In genomic region chr13:42867026-42867425, GRCm38 (mm10) we compare ENCODE assay signal across 9 mouse cellular contexts.
DNase-seq lines count a peak whose midpoint lies in the region; ATAC-seq and TF ChIP-seq lines count a peak whose summit lies in the region.
"Had no signal": no experiment of that assay in that cellular context is flagged by ENCODE, and none has a peak within 500 bp of the region (broad histone marks: within the 10 kb centered on the region; RNA-seq: fewer than 3 reads in every experiment).

No protein-coding gene starts in this region.

- intact Hi-C loops in left cerebral cortex, postnatal 14 days (cut with DNase I) = no loop called here

- H3K27ac ChIP-seq in forebrain, embryonic 12.5 days = no peak overlapping the region
- H3K27ac ChIP-seq in hindbrain, postnatal 0 days = no peak overlapping the region
- no peak overlapping the region for H3K27ac ChIP-seq in midbrain, embryonic 12.5 days (replicated peaks)

- no peak overlapping the region; the same call in 1 of the 2 replicates for H3K4me3 ChIP-seq in forebrain, embryonic 12.5 days (replicated peaks)
- H3K4me3 ChIP-seq in hindbrain, postnatal 0 days (ENCODE audit: low read length) = peak overlapping the region; percentile 37
- H3K4me3 ChIP-seq in midbrain, embryonic 12.5 days = no peak overlapping the region

- DNase-seq in kidney, postnatal 10 days = peak; percentile 16
- no peak for DNase-seq in kidney, postnatal 14 days
- no peak for DNase-seq in hindbrain, postnatal 0 days (ENCODE audit: low spot score)
- no peak for DNase-seq in gastrocnemius, postnatal 10 days
- no peak for DNase-seq in left cerebral cortex, postnatal 14 days (ENCODE audit: low spot score in 2 of 2)

- H3K4me1 ChIP-seq in forebrain, embryonic 12.5 days = peaks cover 20% of the 10 kb centered on the region
- peaks cover 6% of the 10 kb centered on the region; the same call in 1 of the 2 replicates for H3K4me1 ChIP-seq in hindbrain, postnatal 0 days (ENCODE audit: insufficient read depth, low read length)
- peaks cover 22% of the 10 kb centered on the region for H3K4me1 ChIP-seq in midbrain, embryonic 12.5 days

- 41% methylated on average over 6 of the region's 6 CpGs for WGBS in forebrain, embryonic 12.5 days
- WGBS in hindbrain, postnatal 0 days = 35% methylated on average over 6 of the region's 6 CpGs
- 40% methylated on average over 6 of the region's 6 CpGs for WGBS in midbrain, embryonic 12.5 days

- H3K9ac ChIP-seq in forebrain, embryonic 12.5 days = peak overlapping the region; percentile 44; the same call in 1 of the 2 replicates
- no peak overlapping the region; the same call in 1 of the 2 replicates for H3K9ac ChIP-seq in hindbrain, postnatal 0 days (replicated peaks; ENCODE audit: low read length)
- no peak overlapping the region for H3K9ac ChIP-seq in midbrain, embryonic 12.5 days (replicated peaks)

- no peaks in the 10 kb centered on the region for H3K27me3 ChIP-seq in forebrain, embryonic 12.5 days
- H3K27me3 ChIP-seq in hindbrain, postnatal 0 days (ENCODE audit: insufficient read depth, low read length) = no peaks in the 10 kb centered on the region
- no peaks in the 10 kb centered on the region; the same call in 1 of the 2 replicates for H3K27me3 ChIP-seq in midbrain, embryonic 12.5 days

- H3K36me3 ChIP-seq in forebrain, embryonic 12.5 days (replicated peaks) = no peaks in the 10 kb centered on the region
- H3K36me3 ChIP-seq in hindbrain, postnatal 0 days (ENCODE audit: insufficient read depth, low read length) = no peaks in the 10 kb centered on the region
- H3K36me3 ChIP-seq in midbrain, embryonic 12.5 days = no peaks in the 10 kb centered on the region

- no peak for TF ChIP-seq CTCF in hindbrain, postnatal 0 days (IDR thresholded peaks at IDR 0.05; ENCODE audit: low read depth)

- H3K4me2 ChIP-seq in forebrain, embryonic 12.5 days = peak overlapping the region; percentile 59
- H3K4me2 ChIP-seq in hindbrain, postnatal 0 days (ENCODE audit: low read depth, low read length) = peak overlapping the region; percentile 62
- H3K4me2 ChIP-seq in midbrain, embryonic 12.5 days (replicated peaks) = peak overlapping the region; percentile 56

- no peak for ATAC-seq in forebrain, embryonic 12.5 days (ENCODE audit: low FRiP score)
- no peak for ATAC-seq in hindbrain, postnatal 0 days
- ATAC-seq in midbrain, embryonic 12.5 days (ENCODE audit: low FRiP score, low read depth) = no peak
- no peak for ATAC-seq in megakaryocyte progenitor cell, adult 5-6 weeks (replicated peaks; ENCODE audit: poor library complexity)
- ATAC-seq: Patski had no signal

- no peaks in the 10 kb centered on the region for H3K9me3 ChIP-seq in forebrain, embryonic 12.5 days
- no peaks in the 10 kb centered on the region for H3K9me3 ChIP-seq in hindbrain, postnatal 0 days (ENCODE audit: low read length)
- no peaks in the 10 kb centered on the region for H3K9me3 ChIP-seq in midbrain, embryonic 12.5 days
